Mouse (Mus musculus) kidney, postnatal 14 days (tissue): ENCODE results near the gene Gm49387.

Experiments used
- DNase-seq: peaks from one replicate; pipeline ENCODE4 v3.0.0; 2022; ENCODE audit warnings: mixed read lengths

Gene Gm49387

DNA sequence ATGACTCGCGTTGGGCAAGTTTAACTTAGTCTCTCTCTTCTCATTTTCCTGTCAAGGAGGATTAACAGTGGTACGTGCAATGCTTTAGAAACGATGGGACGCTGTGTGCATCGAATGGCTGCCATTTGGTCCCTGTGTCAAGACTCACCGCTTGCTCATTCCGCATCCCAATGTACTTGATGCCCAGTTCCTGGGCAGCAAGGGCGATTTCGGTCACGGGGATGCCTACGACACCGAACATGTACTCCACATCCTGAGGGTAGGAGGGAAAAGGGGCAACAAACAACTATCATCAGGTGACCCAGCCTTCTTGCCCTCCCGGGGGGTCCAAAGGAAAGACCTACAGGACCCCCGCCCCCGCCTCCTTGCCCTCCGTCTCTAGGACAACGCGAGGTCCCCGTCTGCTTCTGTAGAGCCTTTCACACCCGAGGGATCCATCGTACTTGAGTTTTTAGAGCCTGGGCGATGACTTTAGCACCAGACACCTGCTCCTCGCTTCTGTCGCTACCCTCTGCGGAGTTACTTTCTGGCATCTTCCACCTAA is at the start of gene Gm49387:
Gene Gm49387, minus strand, starts transcription at position 533 of the 544 bp plus-strand sequence.
- no peak for DNase-seq

DNA sequence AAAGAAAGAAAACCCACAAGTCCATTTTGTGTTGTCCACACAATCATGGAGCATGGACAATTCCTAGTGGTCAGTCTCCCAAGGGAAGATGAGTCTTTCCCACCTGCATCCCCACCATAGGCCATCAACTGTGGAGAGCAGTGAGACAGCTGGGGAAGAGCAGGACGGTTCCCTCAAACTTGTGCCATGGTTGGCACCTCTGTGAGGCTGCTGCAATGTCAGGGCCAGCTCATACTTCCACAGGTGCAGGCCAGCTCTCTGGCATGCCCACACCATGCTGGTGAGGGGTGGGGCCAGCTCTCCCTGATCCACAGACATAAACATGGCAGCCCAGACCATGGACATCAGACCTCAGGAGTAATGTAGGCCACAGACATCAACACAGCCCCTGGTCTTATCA is 45.6 kb upstream of the Gm49387 start:
- DNase-seq = no peak

DNA sequence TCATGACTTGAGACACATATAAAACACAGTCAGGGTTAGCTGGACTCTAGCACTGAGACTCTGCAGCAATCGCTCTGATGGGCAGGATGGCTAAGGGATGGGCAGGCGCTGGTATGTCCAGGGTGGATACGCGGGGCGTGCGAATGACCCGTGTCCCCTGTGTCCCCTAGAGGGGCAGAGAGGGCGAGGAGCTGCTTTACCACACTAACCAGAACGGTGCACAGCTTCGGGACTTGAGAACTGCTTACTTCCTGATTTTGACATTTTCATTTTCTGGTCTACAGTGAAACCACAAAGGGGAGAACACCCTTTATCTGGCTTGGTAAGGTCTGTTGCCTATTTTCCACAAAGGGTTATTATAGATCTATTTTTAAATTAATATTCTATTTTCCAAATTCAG is 45.0 kb upstream of the Gm49387 start:
- no peak for DNase-seq

DNA sequence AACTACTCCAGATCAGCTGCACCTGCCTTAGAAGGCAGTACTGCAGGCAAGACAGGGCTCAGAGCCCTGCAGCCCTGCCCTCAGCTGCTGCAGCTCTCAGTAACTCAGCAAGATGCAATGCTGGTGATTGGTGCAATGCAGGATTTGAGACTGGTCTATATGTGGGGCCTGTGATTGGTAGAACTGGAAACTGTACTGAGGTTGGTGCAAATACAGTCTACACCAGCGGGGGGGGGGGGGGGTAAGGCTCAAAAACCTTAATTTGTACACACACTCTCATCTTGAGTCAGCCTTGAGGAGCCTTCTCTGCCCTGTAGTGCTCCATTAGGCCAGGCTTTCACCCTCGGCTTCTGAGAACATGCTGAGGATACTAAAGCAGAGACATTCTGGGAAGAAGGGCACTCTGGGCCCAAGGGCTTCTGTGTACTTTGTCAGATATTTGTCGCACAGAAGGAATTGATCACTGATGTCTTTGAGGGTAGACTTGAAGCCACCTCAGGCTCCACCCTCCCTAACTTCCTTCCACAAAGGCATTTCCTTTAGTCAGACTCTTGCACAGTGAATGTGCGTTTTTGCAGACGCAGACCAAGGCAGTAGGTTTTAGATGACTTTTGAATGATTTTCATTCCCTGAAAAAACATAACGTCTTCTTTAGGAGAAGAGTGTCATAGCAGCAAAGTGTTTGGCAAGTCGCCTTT is 43.8 kb upstream of the Gm49387 start:
- no peak for DNase-seq

DNA sequence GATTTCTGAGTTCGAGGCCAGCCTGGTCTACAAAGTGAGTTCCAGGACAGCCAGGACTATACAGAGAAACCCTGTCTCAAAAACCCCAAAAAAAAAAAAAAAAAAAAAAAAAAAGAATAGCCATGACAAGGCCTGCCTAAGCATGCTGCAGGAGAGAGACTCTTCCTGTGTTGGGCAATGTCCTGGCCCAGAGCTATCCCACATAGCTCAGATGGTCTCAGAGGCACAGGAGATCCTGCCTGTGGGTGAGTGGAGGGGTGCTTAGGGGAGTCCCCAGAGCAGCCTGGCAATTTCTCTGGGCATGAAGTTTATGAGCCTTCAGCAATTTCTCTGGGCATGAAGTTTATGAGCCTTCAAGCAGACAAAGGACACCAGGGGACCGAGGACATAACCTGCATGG is 42.9 kb upstream of the Gm49387 start:
- DNase-seq = no peak

DNA sequence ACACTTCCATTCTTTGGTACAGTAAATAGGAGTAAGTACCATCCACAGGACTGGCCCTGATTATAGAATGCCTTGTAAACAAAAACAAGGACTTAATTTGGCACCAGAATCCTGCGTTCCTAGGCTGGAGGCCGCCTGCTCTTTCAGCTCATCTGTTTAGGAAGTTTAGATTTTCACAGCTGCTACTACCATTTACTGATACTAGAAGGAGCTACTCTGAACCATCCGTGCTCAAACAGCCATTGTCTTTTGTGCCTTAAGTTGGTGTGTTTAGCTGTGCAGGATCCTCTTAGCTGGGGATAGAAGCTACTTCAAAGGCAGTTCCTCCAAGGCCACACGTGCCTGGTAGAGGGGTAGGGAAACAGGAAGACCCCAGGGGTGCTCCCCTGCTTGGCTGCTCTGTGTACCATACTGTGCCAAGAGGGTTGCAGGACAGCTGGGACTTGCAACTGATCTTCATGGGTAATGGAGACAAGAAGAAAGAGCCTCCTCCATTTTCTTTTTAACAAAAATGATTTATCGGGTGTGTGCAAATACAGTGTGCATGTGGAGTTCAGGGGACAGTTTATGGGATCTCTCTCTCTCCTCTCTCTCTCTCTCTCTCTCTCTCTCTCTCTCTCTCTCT is 41.4 kb upstream of the Gm49387 start:
- no peak for DNase-seq

DNA sequence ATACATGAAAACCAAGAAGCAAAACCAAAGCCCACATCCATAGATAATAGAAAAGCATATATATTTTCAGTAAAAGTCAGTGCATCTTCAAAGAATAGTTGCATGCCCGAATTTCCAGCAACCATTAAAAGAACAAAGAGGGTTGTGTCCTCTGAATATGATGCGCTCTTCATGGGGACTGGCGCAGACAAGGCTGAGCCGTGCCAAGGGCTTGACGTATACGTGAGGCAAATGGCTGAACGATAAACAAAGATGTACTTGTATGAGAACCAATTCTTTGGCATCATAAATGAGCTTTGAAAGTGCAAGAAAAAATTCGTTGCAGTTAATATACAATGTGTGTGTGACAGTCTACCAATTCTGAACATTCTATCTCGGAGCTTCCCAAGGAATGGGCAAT is 40.6 kb upstream of the Gm49387 start:
- no peak for DNase-seq

DNA sequence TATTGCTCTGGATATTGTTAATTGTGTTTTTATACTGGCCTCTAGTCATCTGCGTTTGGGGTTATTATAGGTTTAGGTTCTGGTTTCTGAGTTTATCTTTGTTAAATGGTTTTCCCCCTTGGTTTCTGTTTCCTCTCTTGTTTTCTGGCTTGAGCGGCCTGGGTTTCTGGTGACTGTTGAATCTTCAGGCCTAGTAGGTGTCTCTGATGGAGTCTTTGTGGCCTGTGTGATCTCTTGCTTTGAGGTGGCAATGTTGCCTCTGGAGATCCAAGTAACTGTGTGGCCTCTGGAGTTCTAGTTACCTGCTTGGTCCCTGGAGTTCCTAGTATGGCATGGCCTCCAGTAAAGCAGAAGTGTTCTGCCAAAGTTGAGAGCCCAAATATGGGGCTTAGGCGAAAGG is 40.0 kb upstream of the Gm49387 start:
- DNase-seq = no peak

DNA sequence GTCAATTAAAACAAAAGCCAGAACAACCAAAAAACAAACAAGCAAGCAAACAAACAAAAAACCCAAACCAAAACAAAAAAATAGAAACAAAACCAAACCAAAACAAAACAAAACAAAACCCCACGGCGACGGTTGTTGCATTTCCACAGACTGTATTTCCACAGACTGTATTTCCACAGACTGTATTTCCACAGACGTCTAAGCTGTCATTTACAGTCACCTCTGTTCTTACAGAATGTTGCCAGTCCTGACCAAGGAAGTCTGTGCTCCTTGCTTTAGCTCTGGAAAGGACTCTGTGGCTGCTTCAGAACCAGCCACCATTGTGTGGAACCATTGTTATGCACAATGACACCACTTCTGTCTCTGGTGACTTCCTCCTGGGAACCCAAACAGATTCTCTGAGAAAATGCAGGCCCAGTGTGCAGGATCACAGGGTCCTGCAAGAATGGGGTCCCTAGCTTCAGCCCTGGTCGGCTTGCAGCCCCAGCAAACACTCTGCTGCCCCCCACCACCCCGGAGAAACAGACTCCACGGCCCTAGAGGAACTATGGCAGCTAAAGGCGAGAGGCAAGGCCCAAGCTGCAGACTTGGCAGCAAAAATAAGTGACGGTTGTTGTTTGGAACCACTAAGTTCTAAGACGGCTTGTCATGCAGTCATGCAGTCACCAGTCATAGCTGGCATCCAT is 31.1 kb upstream of the Gm49387 start:
- DNase-seq = no peak

DNA sequence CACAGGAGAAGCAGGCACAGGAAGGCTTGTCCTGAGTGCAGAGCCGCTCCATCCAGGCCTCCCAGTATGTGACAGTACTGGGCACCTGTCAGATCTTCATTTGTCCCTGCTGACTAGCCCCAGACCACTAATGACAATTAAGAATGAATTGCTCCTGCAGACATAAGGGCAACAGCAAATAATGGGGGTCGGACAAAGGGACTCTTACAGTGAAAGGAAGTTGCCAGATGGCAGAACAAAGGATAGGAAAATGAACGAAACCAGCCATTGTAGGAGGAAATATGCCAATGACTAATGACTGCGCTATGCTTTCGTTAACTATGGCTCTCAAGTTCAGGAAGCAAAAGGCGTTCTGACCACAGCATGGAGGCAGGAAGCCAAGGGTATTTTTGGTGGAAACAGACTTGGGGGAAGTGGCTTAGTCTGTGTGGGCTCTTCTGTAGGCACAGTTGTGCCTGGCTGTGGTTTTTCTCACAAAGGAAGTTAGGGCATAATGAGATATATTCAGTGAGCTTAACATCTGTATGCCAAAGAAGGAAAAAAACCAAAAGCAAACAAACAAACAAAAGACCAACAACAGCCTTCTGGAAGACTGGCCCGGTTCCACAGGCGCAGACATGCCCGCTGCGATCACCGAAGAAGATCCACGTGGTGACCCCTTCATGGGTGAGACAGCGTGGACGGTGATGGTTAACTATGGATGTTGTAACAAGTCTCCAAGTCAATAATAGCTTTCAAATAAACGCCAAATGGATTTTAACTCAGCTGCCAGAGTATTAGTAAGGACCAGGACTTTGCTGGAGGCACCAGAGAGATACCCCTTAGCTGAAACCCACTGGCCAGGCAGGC is 29.2 kb upstream of the Gm49387 start:
- DNase-seq = peak; percentile 59

DNA sequence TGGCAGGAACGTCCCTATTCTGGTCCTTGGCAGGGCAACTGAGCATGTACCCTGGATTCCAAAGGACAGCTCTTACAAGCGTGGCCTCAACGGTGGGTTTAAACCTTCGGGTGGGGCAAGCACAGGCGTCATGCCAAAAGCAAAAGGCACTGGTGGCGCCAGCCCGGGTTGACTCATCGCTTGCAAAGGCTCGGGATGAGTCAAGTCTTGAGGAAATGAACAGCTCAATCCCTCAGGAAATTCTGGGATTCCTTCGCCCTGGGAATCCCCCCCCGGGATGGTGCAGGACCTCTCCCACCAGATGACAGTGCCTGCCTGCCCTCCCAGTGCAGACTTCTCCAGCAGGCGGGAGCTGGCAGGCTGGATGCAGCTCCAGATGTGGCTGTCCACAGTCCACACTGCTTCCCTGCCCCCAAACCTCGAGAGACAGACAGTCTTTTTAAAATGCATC is 28.5 kb upstream of the Gm49387 start:
- peak; percentile 74 for DNase-seq

DNA sequence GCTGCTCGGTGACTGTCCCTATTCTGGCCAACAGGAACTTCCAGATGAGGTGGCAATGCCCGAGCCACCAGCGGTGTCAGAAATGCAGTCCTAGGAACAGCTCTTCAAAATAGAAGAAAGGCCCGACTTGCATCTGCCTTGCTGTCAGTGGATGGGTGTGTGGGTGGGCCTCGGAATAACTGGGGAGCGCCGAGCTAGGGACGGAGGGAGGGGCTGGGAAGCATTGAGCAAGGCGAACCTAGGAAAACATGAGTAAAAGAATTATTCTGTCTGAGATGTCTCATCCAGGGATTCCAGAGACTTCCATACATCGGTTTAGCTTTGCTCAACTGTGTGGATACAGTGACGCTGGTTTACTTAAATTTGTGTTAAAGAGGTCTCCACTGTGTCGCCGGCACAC is 27.6 kb upstream of the Gm49387 start:
- DNase-seq = no peak

DNA sequence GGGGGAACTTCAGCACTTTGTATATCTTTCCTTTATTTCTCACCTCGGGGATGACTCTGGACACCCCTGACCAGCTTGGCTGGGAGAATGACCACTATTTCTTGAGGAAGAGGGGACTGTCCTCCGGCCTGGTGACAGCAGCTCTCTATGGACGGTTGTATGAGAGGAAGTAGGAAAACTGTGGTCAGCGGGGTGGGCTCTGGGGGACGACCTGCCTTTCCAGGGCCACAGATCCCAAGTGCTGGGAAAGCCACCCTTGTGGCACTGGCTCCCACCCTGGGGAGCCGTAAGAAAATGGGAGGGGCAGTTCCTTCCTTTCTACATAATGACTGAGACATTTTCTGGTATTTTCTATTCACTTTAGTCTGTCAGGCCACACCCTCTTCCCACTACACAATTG is 27.1 kb upstream of the Gm49387 start:
- no peak for DNase-seq

DNA sequence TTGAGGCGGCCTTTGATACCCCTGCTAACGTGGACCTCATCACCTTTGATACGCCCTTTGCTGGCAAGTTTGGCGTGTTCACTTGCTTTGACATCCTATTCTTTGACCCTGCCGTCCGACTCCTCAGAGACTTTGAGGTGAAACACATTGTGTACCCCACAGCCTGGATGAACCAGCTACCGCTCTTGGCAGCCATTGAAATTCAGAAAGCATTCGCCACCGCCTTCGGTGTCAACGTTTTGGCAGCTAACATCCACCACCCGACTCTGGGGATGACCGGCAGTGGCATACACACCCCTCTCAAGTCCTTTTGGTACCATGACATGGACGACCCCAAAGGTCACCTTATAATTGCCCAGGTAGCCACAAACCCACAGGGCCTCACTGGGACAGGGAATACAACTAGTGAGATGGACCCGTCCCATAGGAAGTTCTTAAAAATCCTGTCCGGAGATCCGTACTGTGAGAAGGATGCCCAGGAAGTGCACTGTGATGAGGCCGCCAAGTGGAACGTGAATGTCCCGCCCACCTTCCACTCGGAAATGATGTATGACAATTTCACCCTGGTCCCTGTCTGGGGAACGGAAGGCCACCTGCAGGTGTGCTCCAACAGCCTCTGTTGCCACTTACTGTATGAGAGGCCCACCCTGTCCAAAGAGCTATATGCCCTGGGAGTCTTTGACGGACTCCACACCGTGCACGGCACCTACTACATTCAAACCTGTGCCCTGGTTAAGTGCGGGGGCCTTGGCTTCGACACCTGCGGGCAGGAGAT is 26.4 kb upstream of the Gm49387 start:
- DNase-seq = no peak

DNA sequence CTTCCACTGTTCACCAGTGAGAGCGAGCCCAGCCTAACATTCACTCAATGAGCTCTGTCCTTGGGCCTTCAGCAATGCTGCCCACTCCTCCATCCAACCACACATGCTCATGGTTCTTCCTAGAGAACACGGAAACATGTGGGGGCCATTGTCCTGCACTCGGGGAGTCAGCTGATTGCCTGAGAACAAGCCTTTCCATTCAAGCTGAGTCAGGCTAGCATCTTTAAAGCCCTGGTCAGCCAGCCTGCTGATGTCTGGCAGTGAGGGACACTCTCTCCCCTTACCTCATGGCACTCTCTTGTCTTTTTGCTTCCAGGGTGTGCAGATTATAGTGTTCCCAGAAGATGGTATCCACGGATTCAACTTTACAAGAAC is 24.9 kb upstream of the Gm49387 start:
- no peak for DNase-seq

DNA sequence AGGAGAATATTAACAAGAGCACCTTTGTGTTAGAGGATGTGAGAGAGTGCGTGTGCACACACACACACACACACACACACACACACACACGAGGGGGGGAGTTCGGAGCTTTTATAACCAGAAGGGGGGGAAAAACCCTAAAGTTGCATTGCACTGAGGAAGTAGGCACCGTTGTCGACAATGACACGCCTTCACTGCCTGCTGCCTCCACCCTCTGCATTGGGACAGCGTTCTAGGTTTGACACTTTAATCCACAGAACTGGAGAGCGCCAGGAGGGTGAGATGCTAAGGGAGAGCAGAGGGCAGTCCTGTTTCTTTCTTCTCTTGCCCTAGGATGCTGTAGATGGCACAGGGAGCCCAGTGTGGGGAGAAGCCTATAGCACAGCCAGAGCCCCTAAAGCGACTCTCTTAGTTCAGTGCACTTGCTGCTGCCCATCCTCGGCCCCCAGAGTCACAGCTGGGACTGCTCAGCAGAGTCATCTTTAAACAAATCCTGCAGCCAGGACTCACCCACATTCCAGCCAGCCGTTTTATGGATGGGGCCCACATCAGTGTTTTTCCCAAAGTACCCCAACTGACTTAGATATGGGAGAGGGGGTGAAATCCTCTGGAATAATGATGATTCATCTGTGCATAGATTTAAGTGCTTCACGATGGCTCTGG is 24.4 kb upstream of the Gm49387 start:
- no peak for DNase-seq

DNA sequence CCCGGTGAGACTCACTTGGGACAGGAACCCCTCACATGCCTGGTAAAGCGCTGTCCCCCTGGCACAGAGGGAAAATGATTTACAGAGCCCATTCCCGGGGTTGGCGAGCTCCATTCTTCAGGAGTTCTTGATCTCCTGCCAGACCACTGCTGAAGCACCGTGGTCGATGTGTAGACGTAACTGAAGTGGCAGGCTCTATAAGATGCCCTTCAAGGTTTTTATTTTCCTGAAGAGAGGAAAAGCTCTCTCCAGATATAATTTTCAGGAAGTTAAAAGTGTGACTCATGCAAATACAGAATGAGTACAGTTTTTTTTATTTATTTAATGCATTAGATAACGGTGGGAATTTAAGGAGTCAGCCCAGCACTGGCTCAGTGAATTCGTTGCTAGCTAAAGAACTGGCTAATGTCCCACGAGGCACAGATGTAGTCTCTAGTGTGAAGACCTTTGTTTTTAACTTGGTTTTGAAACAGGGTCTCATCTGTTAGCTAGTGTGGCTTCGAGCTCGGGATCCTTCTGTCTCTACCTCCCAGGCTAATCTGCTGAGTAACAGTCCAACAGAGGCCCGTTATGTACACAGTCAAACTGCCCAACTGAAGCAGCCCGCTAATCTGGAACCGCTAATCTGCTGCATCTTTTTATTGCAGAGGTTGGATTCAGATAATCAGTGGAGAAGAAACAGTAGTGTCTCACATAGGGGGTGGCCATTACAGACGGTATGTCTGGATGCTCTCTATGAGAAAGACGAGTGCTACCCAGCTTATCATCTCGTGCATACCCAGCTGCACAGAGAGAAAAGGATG is 23.6 kb upstream of the Gm49387 start:
- DNase-seq = peak; percentile 57

DNA sequence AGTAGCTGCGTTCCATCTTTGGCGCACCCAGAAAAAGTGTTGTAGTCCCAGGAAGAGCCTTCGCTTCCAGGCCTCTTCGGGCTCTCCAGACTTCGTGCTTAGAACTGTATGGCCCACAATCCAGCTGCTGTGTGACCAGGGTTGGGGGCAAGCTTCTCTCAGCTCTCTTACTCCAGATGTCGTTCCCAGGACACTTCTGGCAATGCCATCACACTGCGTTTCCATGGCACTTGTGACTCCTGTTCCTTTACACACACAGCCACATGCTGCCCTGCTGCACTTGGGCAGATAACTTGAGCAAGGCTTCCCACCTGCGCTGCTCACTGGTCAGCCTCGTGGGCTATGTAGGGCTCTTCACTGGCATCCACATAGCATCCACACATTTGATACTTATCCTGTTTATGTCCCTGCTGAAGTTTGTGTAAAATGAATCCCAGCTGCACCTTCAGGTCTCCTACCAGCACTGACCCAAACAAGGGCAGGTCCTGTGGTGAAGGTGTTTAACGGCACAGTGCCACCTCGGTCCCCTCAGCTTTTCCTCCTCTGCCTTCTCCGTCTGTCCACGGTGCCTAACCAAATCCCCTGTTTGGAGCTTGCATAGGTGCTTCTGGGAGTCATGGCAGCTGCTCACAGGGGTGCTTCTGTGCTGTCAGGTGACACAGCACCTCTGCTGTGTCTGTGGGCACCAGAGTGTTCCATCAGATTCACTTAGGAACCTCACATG is 22.9 kb upstream of the Gm49387 start:
- no peak for DNase-seq

DNA sequence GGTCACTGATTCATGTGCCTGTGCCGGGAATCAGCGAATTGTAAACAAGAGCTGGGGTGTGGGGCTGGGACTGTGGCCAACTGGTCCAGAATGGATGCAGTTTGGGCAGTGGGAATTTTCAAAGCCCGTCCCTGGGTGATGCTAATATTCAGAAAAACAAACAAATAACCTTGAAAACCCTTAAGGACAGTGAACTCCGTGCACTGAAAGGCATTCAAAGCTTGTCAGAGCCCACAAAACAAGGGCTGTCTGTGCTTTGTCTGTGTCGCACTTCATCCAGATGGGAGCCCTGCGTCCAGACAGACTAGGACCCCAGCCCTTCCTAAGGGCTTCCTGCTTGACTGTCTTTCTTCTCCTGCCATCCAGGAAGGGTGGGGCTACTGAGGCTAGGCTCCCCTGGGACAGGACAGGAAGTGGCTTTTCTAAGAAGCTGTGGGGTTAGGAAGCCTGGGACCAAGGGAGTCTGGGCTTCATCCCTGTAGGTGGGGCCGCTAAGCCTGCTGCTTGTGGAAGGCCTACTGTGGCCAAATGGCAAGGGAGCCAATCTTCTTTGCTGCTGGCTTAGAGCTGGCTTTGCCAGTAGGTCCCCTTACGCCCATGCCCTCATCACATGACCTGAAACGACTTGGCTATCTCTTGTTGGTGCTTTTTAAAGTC is 22.0 kb upstream of the Gm49387 start:
- peak; percentile 86 for DNase-seq
